Mouse (Mus musculus): Measurements from ENCODE around the gene B3galnt2. TPM values are rescaled to one million over a fixed set of nuclear protein-coding genes. Genes with fewer than 3 reads are reported as not detected.
"Not testable (repeated sequence)": the region's sequence is repeated elsewhere in the genome, so short reads cannot be mapped to it uniquely, and the experiment has no call there.

Gene B3galnt2
- polyA plus RNA-seq, 1 experiment from 2014 or later = 38.9 TPM

GRCm38 (mm10) chr13:14014001-14014400, 59.7 kb downstream of the B3galnt2 start:
- Histone ChIP-seq H3K27ac (no peak overlapping the region), H3K36me3 (peaks cover 29% of the 10 kb centered on the region), H3K27me3 (no peaks in the 10 kb centered on the region), H3K9ac (no peak overlapping the region), H3K4me1 (no peaks in the 10 kb centered on the region), H3K4me3 (no peak overlapping the region), H3K9me3 (no peaks in the 10 kb centered on the region), H3K4me2 (no peak overlapping the region)
- ATAC-seq (ENCODE audit: borderline replicate concordance, extremely low read depth, low FRiP score, low TSS enrichment) = no peak
- WGBS = 87% methylated on average over 2 of the region's 2 CpGs

- no peak for ATAC-seq (ENCODE audit: borderline replicate concordance, extremely low read depth, low FRiP score, low TSS enrichment)
- Histone ChIP-seq H3K36me3 (peaks cover 28% of the 10 kb centered on the region), H3K9ac (no peak overlapping the region), H3K27me3 (no peaks in the 10 kb centered on the region), H3K4me3 (no peak overlapping the region), H3K4me1 (no peaks in the 10 kb centered on the region), H3K9me3 (no peaks in the 10 kb centered on the region), H3K4me2 (no peak overlapping the region), H3K27ac (no peak overlapping the region)
- 92% methylated on average over 4 of the region's 4 CpGs for WGBS
These were observed 60.3 kb downstream of the B3galnt2 start for GRCm38 (mm10) chr13:14014540-14014939.

GRCm38 (mm10) chr13:14015609-14016008, 61.3 kb downstream of the B3galnt2 start:
- no peaks in the 10 kb centered on the region for H3K4me1 ChIP-seq
- ATAC-seq (ENCODE audit: borderline replicate concordance, extremely low read depth, low FRiP score, low TSS enrichment) = no peak
- no peaks in the 10 kb centered on the region for H3K27me3 ChIP-seq
- no peak overlapping the region for H3K4me3 ChIP-seq
- 88% methylated on average over 6 of the region's 6 CpGs for WGBS
- H3K4me2 ChIP-seq = no peak overlapping the region
- H3K36me3 ChIP-seq = peaks cover 30% of the 10 kb centered on the region
- no peak overlapping the region for H3K9ac ChIP-seq
- no peak overlapping the region for H3K27ac ChIP-seq
- no peaks in the 10 kb centered on the region for H3K9me3 ChIP-seq

- Histone ChIP-seq H3K4me2 (no peak overlapping the region), H3K36me3 (peaks cover 19% of the 10 kb centered on the region), H3K4me3 (no peak overlapping the region), H3K27me3 (no peaks in the 10 kb centered on the region), H3K4me1 (no peaks in the 10 kb centered on the region), H3K27ac (no peak overlapping the region), H3K9ac (no peak overlapping the region), H3K9me3 (no peaks in the 10 kb centered on the region)
- ATAC-seq (ENCODE audit: borderline replicate concordance, extremely low read depth, low FRiP score, low TSS enrichment) = no peak
These were observed 64.0 kb downstream of the B3galnt2 start for GRCm38 (mm10) chr13:14018283-14018682.

GRCm38 (mm10) chr13:14018852-14019251, 64.6 kb downstream of the B3galnt2 start:
- H3K27ac ChIP-seq = no peak overlapping the region
- H3K9me3 ChIP-seq = no peaks in the 10 kb centered on the region
- H3K9ac ChIP-seq = no peak overlapping the region
- H3K36me3 ChIP-seq = peaks cover 15% of the 10 kb centered on the region
- 91% methylated on average over 3 of the region's 3 CpGs for WGBS
- no peak overlapping the region for H3K4me2 ChIP-seq
- no peak overlapping the region for H3K4me3 ChIP-seq
- H3K4me1 ChIP-seq = no peaks in the 10 kb centered on the region
- ATAC-seq (ENCODE audit: borderline replicate concordance, extremely low read depth, low FRiP score, low TSS enrichment) = no peak
- no peaks in the 10 kb centered on the region for H3K27me3 ChIP-seq

- H3K27me3 ChIP-seq; H3K4me1 ChIP-seq; H3K27ac ChIP-seq; H3K4me3 ChIP-seq; H3K9ac ChIP-seq; H3K4me2 ChIP-seq; H3K9me3 ChIP-seq; ATAC-seq (ENCODE audit: borderline replicate concordance, extremely low read depth, low FRiP score, low TSS enrichment): not testable (repeated sequence)
- 82% methylated on average over 11 of the region's 12 CpGs for WGBS
- H3K36me3 ChIP-seq = peaks cover 14% of the 10 kb centered on the region
These were observed 67.1 kb downstream of the B3galnt2 start for GRCm38 (mm10) chr13:14021417-14021816.

GRCm38 (mm10) chr13:14025554-14025953, 71.3 kb downstream of the B3galnt2 start:
- H3K9me3 ChIP-seq = no peaks in the 10 kb centered on the region
- no peak overlapping the region for H3K4me2 ChIP-seq
- no peaks in the 10 kb centered on the region for H3K4me1 ChIP-seq
- peaks cover 26% of the 10 kb centered on the region; the same call in 1 of the 2 replicates for H3K36me3 ChIP-seq
- WGBS = 92% methylated on average over 6 of the region's 6 CpGs
- no peaks in the 10 kb centered on the region for H3K27me3 ChIP-seq
- H3K9ac ChIP-seq = no peak overlapping the region
- no peak overlapping the region for H3K4me3 ChIP-seq
- ATAC-seq (ENCODE audit: borderline replicate concordance, extremely low read depth, low FRiP score, low TSS enrichment) = no peak
- H3K27ac ChIP-seq = no peak overlapping the region

- Histone ChIP-seq H3K36me3 (peaks cover 26% of the 10 kb centered on the region; the same call in 1 of the 2 replicates), H3K4me1 (no peaks in the 10 kb centered on the region)
- no peak for ATAC-seq (ENCODE audit: borderline replicate concordance, extremely low read depth, low FRiP score, low TSS enrichment)
These were observed 72.0 kb downstream of the B3galnt2 start for GRCm38 (mm10) chr13:14026154-14026820.

GRCm38 (mm10) chr13:14033309-14034072, 79.2 kb downstream of the B3galnt2 start:
- WGBS = 77% methylated on average over 5 of the region's 5 CpGs
- Histone ChIP-seq H3K27ac (no peak overlapping the region), H3K9me3 (no peaks in the 10 kb centered on the region)

More at GRCm38 (mm10) chr13:14026154-14026820, 72.0 kb downstream of the B3galnt2 start:
- Histone ChIP-seq H3K9ac (no peak overlapping the region), H3K27me3 (no peaks in the 10 kb centered on the region), H3K4me2 (no peak overlapping the region), H3K9me3 (no peaks in the 10 kb centered on the region), H3K4me3 (no peak overlapping the region), H3K27ac (no peak overlapping the region)
- WGBS = 92% methylated on average over 6 of the region's 6 CpGs

GRCm38 (mm10) chr13:14034073-14034348, 79.7 kb downstream of the B3galnt2 start:
- Histone ChIP-seq H3K9ac (no peak overlapping the region), H3K4me1 (peaks cover 11% of the 10 kb centered on the region), H3K4me3 (no peak overlapping the region), H3K9me3 (no peaks in the 10 kb centered on the region), H3K27me3 (no peaks in the 10 kb centered on the region), H3K36me3 (0 out of 2 replicates have a peak, but pooled peaks cover 3% of the 10 kb centered on the region), H3K27ac (no peak overlapping the region), H3K4me2 (no peak overlapping the region)
- no peak for ATAC-seq (ENCODE audit: borderline replicate concordance, extremely low read depth, low FRiP score, low TSS enrichment)

More at GRCm38 (mm10) chr13:14033309-14034072, 79.2 kb downstream of the B3galnt2 start:
- Histone ChIP-seq H3K27me3 (no peaks in the 10 kb centered on the region), H3K36me3 (0 out of 2 replicates have a peak, but pooled peaks cover 7% of the 10 kb centered on the region), H3K4me3 (no peak overlapping the region), H3K4me1 (peaks cover 6% of the 10 kb centered on the region), H3K4me2 (no peak overlapping the region), H3K9ac (no peak overlapping the region)
- no peak for ATAC-seq (ENCODE audit: borderline replicate concordance, extremely low read depth, low FRiP score, low TSS enrichment)

GRCm38 (mm10) chr13:14035352-14035751, 81.1 kb downstream of the B3galnt2 start:
- H3K4me3 ChIP-seq; H3K27ac ChIP-seq; H3K36me3 ChIP-seq; H3K27me3 ChIP-seq; H3K9ac ChIP-seq; ATAC-seq (ENCODE audit: borderline replicate concordance, extremely low read depth, low FRiP score, low TSS enrichment); H3K9me3 ChIP-seq; H3K4me2 ChIP-seq: not testable (repeated sequence)
- peaks cover 13% of the 10 kb centered on the region for H3K4me1 ChIP-seq
- WGBS = 89% methylated on average over 3 of the region's 3 CpGs

- no peaks in the 10 kb centered on the region for H3K36me3 ChIP-seq
- no peak for ATAC-seq (ENCODE audit: borderline replicate concordance, extremely low read depth, low FRiP score, low TSS enrichment)
- WGBS = 92% methylated on average over 11 of the region's 11 CpGs
These were observed 81.8 kb downstream of the B3galnt2 start for GRCm38 (mm10) chr13:14035875-14036630.

More at GRCm38 (mm10) chr13:14035875-14036630, 81.8 kb downstream of the B3galnt2 start:
- no peak overlapping the region for H3K4me2 ChIP-seq
- H3K9me3 ChIP-seq = no peaks in the 10 kb centered on the region
- H3K27ac ChIP-seq = no peak overlapping the region
- H3K4me1 ChIP-seq = peaks cover 16% of the 10 kb centered on the region
- H3K27me3 ChIP-seq = no peaks in the 10 kb centered on the region
- H3K4me3 ChIP-seq = no peak overlapping the region
- no peak overlapping the region for H3K9ac ChIP-seq

Measured in lung, embryonic 15.5 days (tissue).